Mouse (Mus musculus) liver, embryonic 16.5 days (tissue): ENCODE measurements around the gene Pramef20. TPM values are rescaled to one million over a fixed set of nuclear protein-coding genes. Genes with fewer than 3 reads are reported as not detected.
"Not testable (repeated sequence)": the region's sequence is repeated elsewhere in the genome, so short reads cannot be mapped to it uniquely, and the experiment has no call there.

Experiments
- ATAC-seq: fragments of 200-750 bp; cut with Nextera tagmentation; 2 replicates; pipeline ENCODE4 v1.8.0; 2017; ENCODE audit warnings: low read depth, mild to moderate bottlenecking, moderate number of reproducible peaks, moderate library complexity
- H3K27ac ChIP-seq: fragments of 300-500 bp; sonication (generic); 2 replicates; pipeline ENCODE4 v1.5.1; 2014; ENCODE audit warnings: mild to moderate bottlenecking, low read length
- H3K27me3 ChIP-seq: fragments of 300-500 bp; sonication (generic); 2 replicates; pipeline ENCODE4 v1.6.1; 2014; ENCODE audit warnings: low read depth, low read length, mixed read lengths; ENCODE audit not compliant: control insufficient read depth, insufficient read depth
- H3K36me3 ChIP-seq: fragments of 300-500 bp; sonication (generic); 2 replicates; pipeline ENCODE4 v1.6.1; 2014; ENCODE audit warnings: mild to moderate bottlenecking; ENCODE audit not compliant: control insufficient read depth, insufficient read depth
- H3K4me1 ChIP-seq: fragments of 300-500 bp; sonication (generic); 2 replicates; pipeline ENCODE4 v1.6.1; 2014; ENCODE audit warnings: low read depth, low read length, mixed read lengths; ENCODE audit not compliant: control insufficient read depth
- H3K4me2 ChIP-seq: fragments of 300-500 bp; sonication (generic); 2 replicates; pipeline ENCODE4 v1.6.1; 2014; ENCODE audit warnings: low read depth, low read length, mixed read lengths
- H3K4me3 ChIP-seq: fragments of 300-500 bp; sonication (generic); 2 replicates; pipeline ENCODE4 v1.5.1; 2014; ENCODE audit warnings: low read depth, mild to moderate bottlenecking, low read length
- H3K9ac ChIP-seq: fragments of 300-500 bp; sonication (generic); 2 replicates; pipeline ENCODE4 v1.6.1; 2014; ENCODE audit warnings: low read depth, low read length
- H3K9me3 ChIP-seq: fragments of 300-500 bp; sonication (generic); replicated peaks from 2 replicates; pipeline ENCODE4 v1.6.1; 2016; ENCODE audit warnings: low read length; ENCODE audit not compliant: control insufficient read depth
- WGBS: fragments of 180-500 bp; shearing (Covaris S2); extraction: QIAGEN DNeasy Blood & Tissue Kit; methylation state at CpG from one replicate; pipeline ENCODE4 v1.1.7; 2014; ENCODE audit not compliant: insufficient replicate concordance; 5-methylcytosine and 5-hydroxymethylcytosine counted together
- polyA plus RNA-seq: library from polyadenylated mRNA; unstranded; fragments of >200 nt; fragmentation: Nextera tagmentation; extraction: Ambion mirVana; gene quantifications from 2 replicates; pipeline ENCODE4 v1.2.1, GENCODE M21; 2015

The Pramef20 gene
- not detected in 2 replicates for polyA plus RNA-seq

DNA sequence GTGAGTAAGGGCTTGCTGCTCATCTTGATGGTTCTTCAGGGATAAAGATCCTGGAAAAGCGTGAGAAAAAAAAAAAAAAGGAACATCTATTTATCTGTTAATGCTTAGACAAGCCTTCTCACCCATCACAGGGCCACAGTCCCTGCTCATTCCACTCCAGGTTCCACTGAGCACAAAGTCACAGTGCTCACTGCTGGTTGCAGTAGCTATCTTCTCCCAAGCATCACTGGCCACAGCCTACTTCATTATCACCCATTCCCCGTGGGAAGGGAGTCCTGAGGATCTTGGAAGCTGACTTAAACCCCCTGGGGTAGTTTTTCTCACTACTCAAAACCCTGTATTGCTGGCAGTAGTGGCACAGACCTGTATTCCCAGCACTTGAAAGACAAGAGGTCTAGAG, at the start of gene Pramef20:
TSS of gene Pramef20 (minus strand) at position 23 of the 400 bp plus-strand sequence.
- Histone ChIP-seq H3K27ac (no peak within 1 kb of the TSS), H3K4me1 (no peaks in the 10 kb centered on the region), H3K27me3 (no peaks in the 10 kb centered on the region), H3K4me2 (no peak within 1 kb of the TSS), H3K4me3 (no peak within 1 kb of the TSS), H3K36me3 (no peaks in the 10 kb centered on the region), H3K9ac (no peak within 1 kb of the TSS), H3K9me3 (no peaks in the 10 kb centered on the region; the same call in none of the 2 replicates)
- 33% methylated on average over 2 of the region's 2 CpGs for WGBS
- no peak for ATAC-seq

DNA sequence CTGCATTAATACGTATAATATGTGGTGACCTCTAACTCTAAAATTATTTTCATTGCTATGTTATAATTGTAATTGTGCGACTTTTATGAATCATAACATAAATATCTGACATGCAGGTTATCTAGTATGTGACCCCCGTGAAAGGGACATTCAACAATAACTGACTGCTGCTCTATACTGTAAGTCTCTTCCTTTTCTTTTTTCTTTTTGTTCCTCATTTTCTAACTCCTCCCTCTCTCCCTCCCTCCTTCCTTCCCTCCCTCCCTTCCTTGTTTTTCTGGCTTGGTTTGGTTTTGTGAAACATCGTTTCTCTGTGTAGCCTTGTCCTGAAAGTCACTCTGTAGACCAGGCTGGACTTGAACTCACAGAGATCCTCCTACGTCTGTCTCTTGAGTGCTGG, 46.9 kb upstream of the Pramef20 start:
- H3K27ac ChIP-seq: no peak overlapping the region
- no peak overlapping the region for H3K9ac ChIP-seq
- no peaks in the 10 kb centered on the region for H3K4me1 ChIP-seq
- 34% methylated on average over 5 of the region's 5 CpGs for WGBS
- H3K36me3 ChIP-seq: no peaks in the 10 kb centered on the region
- ATAC-seq: no peak
- no peak overlapping the region for H3K4me2 ChIP-seq
- no peaks in the 10 kb centered on the region for H3K27me3 ChIP-seq
- no peaks in the 10 kb centered on the region for H3K9me3 ChIP-seq
- H3K4me3 ChIP-seq: no peak overlapping the region

DNA sequence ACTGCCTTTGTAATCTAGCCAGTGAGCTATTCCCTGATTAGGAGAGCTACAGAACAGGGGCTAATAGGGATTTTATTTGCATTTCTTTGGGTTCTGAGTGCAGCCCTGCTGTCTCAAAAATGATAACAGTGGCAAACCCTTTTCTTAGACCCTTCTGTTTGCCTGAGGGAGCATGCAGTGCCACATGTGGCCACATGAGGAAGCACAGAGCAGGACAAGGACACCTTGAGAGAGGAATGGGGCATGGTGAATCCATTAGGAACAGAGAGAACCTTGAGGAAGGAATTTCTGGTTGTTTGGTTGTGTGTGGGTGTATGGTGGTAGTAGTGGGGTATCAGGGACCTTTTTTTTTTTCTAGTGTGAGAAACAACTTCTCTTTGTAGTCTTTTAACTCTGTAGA, 42.9 kb upstream of the Pramef20 start:
- H3K4me2 ChIP-seq: no peak overlapping the region
- no peak overlapping the region for H3K4me3 ChIP-seq
- no peaks in the 10 kb centered on the region for H3K27me3 ChIP-seq
- no peak overlapping the region for H3K27ac ChIP-seq
- H3K9ac ChIP-seq: no peak overlapping the region
- no peaks in the 10 kb centered on the region for H3K4me1 ChIP-seq
- H3K9me3 ChIP-seq: no peaks in the 10 kb centered on the region
- no peaks in the 10 kb centered on the region for H3K36me3 ChIP-seq
- ATAC-seq: no peak

DNA sequence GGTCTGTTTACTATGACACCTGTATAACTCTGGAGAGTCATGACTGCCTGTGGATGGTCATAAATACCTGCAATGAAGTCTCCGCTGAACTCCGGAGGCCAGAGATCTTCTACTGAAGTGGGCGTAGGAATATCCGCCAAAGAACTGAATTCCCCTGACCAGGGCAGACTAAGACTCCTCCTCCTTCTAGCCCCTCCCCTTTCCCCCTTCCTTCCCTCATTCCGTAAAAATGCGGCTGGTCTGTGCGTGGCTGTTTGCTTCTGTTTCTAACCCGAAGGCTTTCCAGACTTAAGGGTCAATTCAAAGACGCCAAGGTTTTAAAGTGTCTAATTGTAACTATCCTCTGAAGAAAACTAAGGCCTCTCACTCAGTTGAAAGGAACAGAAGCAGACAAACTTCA, 30.6 kb upstream of the Pramef20 start, which contains the start of gene Pramef12:
TSS of gene Pramef12 (minus strand) at position 175 of the 400 bp plus-strand sequence.
- no peaks in the 10 kb centered on the region for H3K4me1 ChIP-seq
- no peaks in the 10 kb centered on the region for H3K9me3 ChIP-seq
- ATAC-seq: no peak
- no peaks in the 10 kb centered on the region for H3K36me3 ChIP-seq
- 62% methylated on average over 9 of the region's 9 CpGs for WGBS
- no peak within 1 kb of the TSS for H3K9ac ChIP-seq
- H3K4me3 ChIP-seq: no peak within 1 kb of the TSS
- no peaks in the 10 kb centered on the region for H3K27me3 ChIP-seq
- no peak within 1 kb of the TSS for H3K4me2 ChIP-seq
- H3K27ac ChIP-seq: no peak within 1 kb of the TSS

DNA sequence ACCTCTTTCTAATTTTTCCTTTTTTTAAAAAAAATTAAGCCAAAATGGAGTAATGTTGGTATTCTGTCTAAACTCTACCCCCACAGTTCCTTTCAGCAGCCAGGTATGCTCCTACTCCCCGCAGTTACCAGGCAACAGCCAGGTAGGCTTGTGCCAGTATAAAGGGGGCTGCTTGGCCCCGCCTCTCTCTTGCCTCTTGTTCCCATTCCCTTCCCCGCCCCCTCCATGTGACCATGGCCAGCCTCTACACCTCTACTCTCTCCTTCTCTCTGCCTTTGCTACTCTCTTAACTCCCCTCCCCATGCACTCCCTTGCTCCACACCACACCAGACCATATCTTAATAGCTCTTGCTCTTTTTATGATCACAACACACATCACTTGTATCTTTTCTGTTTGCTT, 28.5 kb upstream of the Pramef20 start:
- H3K27ac ChIP-seq: no peak overlapping the region
- no peaks in the 10 kb centered on the region for H3K27me3 ChIP-seq
- H3K9me3 ChIP-seq: no peaks in the 10 kb centered on the region
- 49% methylated on average over 3 of the region's 3 CpGs for WGBS
- no peak for ATAC-seq
- no peak overlapping the region for H3K4me3 ChIP-seq
- no peak overlapping the region for H3K9ac ChIP-seq
- no peak overlapping the region for H3K4me2 ChIP-seq
- H3K4me1 ChIP-seq: no peaks in the 10 kb centered on the region
- no peaks in the 10 kb centered on the region for H3K36me3 ChIP-seq

DNA sequence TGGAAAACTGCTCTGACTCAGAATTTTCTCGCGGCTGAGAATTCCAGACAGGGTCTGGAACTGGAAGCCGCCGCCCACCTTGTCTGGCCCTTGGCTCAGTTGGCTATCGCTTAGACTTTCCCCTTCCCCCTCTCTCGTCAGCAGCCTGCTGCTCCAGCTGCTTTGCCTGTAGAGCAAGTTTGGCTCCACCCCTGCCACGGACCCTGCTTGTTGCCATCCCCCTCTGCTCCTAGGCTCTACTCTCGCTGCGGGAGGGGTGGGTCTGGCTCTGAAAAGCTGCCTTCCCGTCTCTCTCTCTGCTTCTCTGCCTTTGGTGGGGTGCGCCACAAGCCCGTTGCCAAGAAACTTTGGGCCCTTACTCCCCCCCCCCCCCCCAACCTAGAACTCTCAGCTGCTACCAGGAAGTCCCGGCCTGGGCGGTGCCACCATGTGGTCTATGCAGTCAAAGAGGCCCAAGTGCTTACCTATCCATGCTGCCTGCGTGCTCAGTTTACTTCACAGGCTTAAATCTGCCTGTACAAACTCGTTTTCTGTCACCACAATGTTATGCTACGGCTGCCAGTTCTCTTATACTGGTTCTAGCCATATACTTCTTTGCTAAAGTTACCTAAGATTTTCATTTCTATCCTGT, 26.8 kb upstream of the Pramef20 start:
- no peaks in the 10 kb centered on the region for H3K9me3 ChIP-seq
- no peaks in the 10 kb centered on the region for H3K4me1 ChIP-seq
- peak overlapping the region; percentile 29 for H3K4me3 ChIP-seq
- H3K27me3 ChIP-seq: no peaks in the 10 kb centered on the region
- H3K9ac ChIP-seq: no peak overlapping the region
- H3K36me3 ChIP-seq: no peaks in the 10 kb centered on the region
- ATAC-seq: 0 out of 2 replicates have a peak, but pooled peaks have one; percentile 21
- H3K27ac ChIP-seq: no peak overlapping the region
- peak overlapping the region; percentile 46 for H3K4me2 ChIP-seq
- WGBS: 4% methylated on average over 17 of the region's 17 CpGs

DNA sequence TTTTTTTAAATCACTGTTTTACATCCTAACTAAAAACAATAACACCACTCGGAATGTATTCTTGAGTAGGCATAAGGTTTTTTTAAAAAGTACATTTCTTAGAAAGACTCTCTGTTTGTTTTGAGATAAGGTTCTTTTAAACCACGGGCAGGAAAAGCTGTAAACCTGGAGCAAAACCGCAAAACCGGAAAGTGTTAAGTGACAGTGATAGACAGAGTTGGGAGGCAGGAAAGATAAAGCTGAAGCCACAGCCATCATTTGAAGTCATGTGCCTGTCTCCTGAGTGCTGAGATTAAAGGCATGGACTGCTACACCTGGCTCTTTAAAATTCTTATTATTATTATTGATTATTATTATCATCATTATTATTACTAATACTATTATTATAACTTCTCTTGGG, 25.0 kb upstream of the Pramef20 start:
- Histone ChIP-seq H3K4me1 (no peaks in the 10 kb centered on the region), H3K36me3 (no peaks in the 10 kb centered on the region), H3K4me2 (no peak overlapping the region), H3K9ac (no peak overlapping the region), H3K27ac (no peak overlapping the region), H3K9me3 (no peaks in the 10 kb centered on the region), H3K27me3 (no peaks in the 10 kb centered on the region), H3K4me3 (no peak overlapping the region)
- 3% methylated on average over 4 of the region's 4 CpGs for WGBS
- no peak for ATAC-seq

DNA sequence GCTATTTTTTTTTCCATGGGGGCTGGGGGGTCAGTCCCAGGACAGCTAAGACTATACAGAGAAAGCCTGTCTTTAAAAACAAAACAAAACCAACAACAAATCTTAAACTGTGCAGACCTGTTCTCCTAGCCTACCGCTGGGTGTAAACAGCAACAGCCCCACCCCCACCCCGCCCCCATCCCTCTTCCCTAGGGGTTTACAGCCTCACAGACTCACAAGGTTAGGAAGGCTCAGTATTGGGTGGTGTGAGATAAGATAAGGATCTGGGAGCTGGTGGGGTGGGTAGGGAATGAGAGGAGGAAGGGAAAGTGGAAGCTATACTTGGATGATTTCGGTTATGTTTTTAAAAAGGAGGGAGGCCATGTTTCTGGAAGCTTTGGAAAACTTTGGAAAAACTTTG, 18.6 kb upstream of the Pramef20 start:
- no peaks in the 10 kb centered on the region for H3K36me3 ChIP-seq
- no peak overlapping the region for H3K4me3 ChIP-seq
- H3K9ac ChIP-seq: no peak overlapping the region
- H3K27me3 ChIP-seq: no peaks in the 10 kb centered on the region
- H3K4me1 ChIP-seq: no peaks in the 10 kb centered on the region
- H3K27ac ChIP-seq: no peak overlapping the region
- no peak for ATAC-seq
- no peaks in the 10 kb centered on the region for H3K9me3 ChIP-seq
- 21% methylated on average over 3 of the region's 3 CpGs for WGBS
- no peak overlapping the region for H3K4me2 ChIP-seq

DNA sequence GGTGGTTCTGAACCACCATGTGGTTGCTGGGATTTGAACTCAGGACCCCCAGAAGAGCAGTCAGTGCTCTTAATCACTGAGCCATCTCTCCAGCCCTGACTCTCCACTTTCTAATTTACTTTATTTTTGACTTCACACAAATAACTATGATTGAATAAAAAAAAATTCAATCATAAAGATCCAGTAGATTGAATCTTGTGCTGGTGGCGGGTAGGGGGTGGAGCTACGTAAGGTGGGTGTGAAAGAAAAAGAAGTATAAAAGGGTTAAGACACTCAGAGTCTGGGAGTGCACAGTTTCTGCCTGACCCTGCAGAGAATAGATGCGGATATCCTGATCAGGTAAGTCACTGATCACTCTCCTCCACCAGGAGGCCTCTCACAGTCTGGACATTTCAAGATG, 20.1 kb downstream of the Pramef20 start, which contains the start of gene Gm13119:
TSS of gene Gm13119 (plus strand) at position 301 of the 400 bp plus-strand sequence.
- not testable (repeated sequence) for H3K9me3 ChIP-seq, H3K27ac ChIP-seq, H3K4me1 ChIP-seq, H3K4me2 ChIP-seq, ATAC-seq, H3K9ac ChIP-seq, H3K36me3 ChIP-seq, H3K27me3 ChIP-seq, H3K4me3 ChIP-seq
- 71% methylated on average over 3 of the region's 3 CpGs for whole genome bisulfite sequencing
